Mouse (Mus musculus) right cerebral cortex, postnatal 14 days (tissue): ENCODE data around the gene Ing1.

ENCODE experiments used
- DNase-seq: peaks from one replicate; pipeline ENCODE4 v3.0.0; 2022

The Ing1 gene

GRCm38 (mm10) chr8:11554799-11555719, at the start of gene Ing1:
Gene Ing1 (plus strand): TSS chr8:11555571.
- peak; percentile 96 for DNase-seq

GRCm38 (mm10) chr8:11506074-11506473, 49.3 kb upstream of the Ing1 start:
- DNase-seq, result no peak

DNA sequence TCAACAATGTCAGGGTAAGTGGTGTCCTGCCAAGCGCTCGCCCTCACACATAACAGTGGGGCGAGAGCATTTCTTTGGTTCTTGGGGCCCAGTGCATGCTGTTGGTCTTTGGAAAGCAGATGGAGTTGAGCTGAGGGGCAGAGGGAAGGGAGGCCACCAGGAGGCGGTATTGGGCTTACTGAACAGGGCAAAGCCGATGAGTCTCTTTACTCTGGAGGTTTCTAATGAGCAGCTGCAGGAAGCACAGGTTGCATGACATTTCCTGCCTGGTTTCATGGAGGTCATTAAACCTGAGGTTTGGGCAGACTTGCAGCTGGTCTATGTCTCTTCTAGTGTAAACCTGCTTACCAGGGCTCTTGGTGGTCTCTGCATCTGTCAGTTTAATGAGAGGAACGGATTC, 48.6 kb upstream of the Ing1 start:
- DNase-seq, result peak; percentile 67

DNA sequence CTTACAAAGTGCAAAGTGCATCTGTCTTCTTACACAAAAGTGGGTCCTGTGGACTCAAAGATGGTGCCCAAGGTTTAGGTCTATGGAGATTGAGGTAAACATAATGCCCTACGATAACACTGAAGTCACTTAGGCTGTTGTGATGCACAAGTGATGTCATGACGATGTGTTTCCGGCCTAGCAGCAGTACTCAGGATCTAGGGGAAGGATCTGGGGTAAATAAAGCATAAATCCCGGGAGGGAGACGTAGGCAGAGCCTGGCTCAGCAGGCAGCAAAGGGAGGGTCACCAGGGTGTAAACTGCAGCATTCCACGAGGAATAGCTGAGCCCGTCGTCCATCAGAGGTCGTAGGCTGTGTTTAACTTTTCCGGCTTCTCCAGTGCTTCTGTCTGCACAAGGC, 46.5 kb upstream of the Ing1 start:
- no peak for DNase-seq

GRCm38 (mm10) chr8:11510971-11511370, 44.4 kb upstream of the Ing1 start:
- no peak for DNase-seq

DNA sequence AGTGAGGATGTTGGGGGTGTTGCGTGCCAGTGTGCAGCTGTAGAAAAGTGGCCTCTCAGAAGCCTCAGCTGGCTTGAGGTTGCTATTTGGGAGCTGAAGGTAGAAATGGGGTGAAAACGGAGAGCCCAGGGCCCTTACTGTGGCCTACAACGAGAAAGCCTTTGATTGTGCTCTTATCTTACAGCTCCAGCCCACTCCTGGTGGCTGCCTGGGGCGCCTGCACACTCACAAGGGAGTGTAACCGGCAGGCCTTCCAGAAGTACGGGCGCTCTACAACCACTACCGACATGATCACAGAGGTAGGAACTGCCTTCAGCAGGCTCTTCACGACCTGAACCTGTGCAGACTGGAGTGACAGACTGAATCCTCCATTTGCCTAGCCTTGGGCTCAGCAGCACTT, 42.7 kb upstream of the Ing1 start:
- DNase-seq, result no peak

DNA sequence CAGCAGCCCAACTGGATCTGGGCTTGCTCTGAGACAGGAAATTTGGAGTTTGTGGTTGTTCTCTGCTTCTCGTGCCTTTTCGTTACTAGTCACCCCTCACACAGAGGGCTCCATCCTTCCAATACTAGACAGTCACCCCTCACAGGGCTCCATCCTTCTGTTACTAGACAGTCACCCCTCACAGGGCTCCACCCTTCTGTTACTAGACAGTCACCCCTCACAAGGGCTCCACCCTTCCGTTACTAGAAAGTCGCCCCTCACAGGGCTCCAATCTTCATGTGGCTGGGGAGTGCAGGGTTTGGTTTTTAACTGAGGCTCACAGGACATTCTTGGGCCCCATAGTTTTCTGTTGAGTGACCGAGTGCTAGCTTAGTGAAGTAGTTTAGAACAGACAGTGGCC, 42.1 kb upstream of the Ing1 start:
- DNase-seq, result no peak

DNA sequence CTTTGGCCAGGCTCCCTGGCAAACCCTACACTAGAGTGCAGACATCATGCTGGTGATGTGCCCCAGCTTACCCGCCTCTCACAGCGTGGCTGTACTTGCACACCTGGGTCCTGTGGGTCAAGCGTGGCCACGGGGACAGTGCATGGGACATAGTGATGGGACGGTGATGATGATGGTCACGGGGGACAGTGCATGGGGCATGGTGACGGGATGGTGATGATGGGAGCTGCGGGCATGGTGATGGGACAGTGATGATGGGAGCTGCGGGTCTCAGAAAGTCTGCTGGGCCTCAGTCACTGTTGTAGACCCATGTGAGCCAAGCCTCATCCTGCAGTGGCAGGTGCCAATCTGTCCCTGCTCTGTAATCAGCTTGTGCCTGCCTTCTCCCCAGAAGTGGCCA, 39.1 kb upstream of the Ing1 start:
- DNase-seq, result no peak

GRCm38 (mm10) chr8:11517366-11518055, 37.9 kb upstream of the Ing1 start:
- no peak for DNase-seq

DNA sequence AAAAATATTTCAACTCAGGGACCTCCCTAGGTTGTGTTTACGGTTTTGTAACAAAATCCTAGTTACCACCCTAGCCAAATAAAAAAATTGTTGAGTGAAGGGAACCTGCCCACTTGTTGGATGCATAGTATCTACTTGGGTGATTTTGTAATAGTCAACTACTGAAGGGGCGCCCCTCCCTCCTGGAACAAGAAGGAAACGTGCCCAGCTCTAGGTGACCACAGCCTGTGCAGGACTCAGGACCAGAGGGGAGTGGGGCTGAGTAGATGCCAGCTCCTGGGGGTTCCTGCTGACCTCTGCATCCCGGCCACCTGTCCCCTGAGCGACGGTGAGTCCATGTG, 37.3 kb upstream of the Ing1 start:
- no peak for DNase-seq

DNA sequence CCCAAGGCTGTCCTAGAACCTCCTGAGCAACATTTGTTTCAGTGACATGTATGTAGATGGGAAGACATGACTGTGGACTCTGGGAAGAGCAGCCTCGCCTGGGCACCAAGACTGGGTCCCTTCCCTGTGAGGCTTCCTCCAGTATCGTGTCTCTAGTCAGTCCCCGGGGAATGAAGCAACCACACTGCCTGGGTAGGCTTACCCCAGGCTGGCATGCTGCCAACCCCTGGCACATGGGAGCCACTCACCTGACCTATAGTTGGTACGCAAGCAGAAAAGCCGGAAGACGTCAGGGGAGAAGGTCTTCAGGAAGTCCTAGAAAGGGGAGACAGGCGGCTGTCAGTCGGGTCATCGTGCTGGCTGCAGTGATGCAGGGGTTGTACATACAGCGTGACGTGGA, 36.7 kb upstream of the Ing1 start:
- no peak for DNase-seq

- no peak for DNase-seq
Measured at GRCm38 (mm10) chr8:11523331-11523730, 32.0 kb upstream of the Ing1 start.

DNA sequence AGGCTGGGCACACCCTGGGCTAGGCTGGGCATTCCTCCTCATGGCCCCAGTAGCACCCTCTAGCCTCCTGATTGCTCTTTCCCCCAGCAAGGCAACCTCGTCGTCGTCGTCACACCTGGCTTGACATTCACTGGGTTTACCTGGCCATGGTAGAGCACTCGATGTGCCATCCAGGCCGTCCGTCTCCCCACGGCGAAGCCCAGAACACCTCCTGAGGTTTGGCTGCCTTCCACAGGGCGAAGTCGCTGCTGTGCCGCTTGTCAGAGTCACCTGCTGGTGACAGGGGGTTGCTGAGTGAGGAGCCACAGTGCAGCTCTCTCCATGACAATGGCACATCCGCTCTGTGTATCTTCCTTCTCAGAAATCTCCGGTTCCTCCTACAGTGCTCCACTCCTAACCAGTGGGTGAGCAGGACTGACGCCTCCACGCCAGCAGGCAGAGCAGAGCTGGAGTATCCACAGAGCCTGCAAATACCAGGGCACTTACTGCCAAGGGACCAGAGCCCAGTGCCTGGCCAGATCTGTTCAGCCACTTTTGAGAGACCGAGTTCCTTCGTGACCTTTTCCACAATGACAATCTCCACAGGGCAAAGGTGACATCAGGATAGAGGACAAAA, 25.1 kb upstream of the Ing1 start:
- DNase-seq, result no peak

DNA sequence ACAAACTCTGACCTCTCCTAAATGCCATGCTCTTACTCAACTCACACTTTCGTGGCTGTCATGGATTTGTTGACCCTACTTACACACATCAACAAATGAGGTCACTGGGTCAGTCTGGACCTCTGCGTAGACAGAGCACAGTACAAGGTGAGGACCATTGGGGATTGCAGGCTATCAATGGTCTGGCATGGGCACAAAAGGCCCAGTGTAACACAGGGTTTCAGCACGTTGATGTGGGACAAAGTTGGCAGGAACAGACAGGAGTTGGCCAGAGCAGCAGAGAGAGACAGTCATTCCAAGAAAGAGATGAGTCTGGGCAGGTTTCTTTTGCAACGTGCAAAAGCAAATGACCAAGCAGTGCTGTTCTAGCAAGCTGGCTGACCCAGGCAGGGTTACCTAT, 24.5 kb upstream of the Ing1 start:
- no peak for DNase-seq

DNA sequence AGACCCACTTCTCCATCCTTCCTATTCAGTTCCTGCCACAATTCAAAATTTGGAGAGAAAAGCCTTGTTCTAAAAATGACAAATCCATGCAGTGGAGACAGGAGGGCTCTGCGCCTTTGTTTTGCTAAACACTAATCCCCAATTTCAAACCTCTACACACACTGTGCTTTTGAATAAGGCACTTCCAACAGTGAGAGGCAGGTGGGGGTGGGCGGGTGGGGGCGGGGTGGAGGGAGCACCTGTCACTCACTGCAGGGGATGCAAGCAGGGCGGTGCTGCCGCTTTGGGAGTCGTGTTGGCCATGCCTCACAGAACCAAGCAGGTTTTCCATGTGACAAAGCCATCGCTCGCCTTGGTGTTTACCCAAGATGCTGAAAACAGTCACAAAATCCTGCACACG, 20.9 kb upstream of the Ing1 start:
- no peak for DNase-seq

- no peak for DNase-seq
Measured at GRCm38 (mm10) chr8:11539049-11539448, 16.3 kb upstream of the Ing1 start.

DNA sequence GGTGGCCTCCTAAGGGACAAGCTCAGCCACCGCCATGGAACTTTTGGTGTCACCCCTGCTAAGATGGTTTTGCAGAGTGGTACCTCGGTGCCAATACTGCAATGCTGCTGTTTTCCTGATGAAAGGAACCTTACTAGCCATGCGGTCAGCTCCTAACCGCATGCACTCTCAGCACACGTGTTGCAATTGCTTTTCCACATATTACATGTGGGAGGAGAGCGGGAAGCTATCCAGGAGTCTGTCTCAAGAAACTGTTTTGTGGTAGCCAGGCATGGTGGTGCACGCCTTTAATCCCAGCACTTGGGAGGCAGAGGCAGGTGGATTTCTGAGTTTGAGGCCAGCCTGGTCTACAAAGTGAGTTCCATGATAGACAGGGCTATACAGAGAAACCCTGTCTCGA, 15.2 kb upstream of the Ing1 start:
- DNase-seq, result no peak

DNA sequence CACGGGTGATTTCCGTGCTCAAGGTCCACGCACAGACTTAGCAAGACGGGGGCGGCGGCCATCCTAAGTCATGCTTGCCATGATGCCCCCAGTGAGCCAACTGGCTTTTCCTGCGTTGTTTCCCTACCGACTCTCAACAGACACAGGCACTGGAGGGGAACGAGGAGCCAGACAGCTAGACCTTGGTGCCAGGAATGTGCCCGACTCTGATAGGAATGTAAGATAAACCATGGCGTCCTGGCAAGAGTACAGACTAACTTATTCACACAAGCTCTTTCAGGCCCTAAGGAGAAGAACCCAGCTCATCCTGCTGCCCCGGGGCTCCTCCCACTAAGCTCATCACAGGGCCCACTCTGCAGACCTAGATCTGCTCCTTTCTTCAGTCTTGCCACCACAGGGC, 13.3 kb upstream of the Ing1 start:
- no peak for DNase-seq

DNA sequence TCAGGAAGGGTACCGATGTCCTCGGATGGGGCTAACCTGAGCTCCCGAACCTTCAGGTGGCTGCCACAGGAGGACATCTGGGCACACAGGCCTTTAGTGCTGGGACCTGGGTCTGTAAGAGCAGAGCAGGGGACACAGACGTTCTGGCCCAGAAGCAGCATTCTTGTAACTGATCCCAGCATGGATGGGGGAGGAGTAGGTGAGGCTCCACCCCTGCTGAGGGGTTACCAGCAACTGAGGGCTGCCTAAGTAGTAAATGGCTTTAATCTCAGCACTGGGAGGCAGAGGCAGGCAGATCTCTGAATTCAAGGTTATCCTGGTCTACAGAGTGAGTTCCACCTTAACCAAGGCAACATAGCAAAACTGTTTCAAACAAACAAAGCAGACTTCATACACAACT, 12.5 kb upstream of the Ing1 start:
- DNase-seq, result no peak

GRCm38 (mm10) chr8:11544386-11544785, 11.0 kb upstream of the Ing1 start:
- peak; percentile 55 for DNase-seq

- DNase-seq, result no peak
Measured at GRCm38 (mm10) chr8:11547063-11547462, 8.3 kb upstream of the Ing1 start.

- peak; percentile 29 for DNase-seq
Measured at GRCm38 (mm10) chr8:11549706-11550105, 5.7 kb upstream of the Ing1 start.

- peak; percentile 83 for DNase-seq
Measured at GRCm38 (mm10) chr8:11550281-11550948, 5.0 kb upstream of the Ing1 start, which contains the start of gene Cars2. Gene Cars2 (minus strand): TSS chr8:11550783.
